Mouse (Mus musculus) myocyte (in vitro differentiated cells): Measurements from ENCODE around the gene Gm17079. TPM values are rescaled to one million over a fixed set of nuclear protein-coding genes. Genes with fewer than 3 reads are reported as not detected.

Experiments
- H3K27me3 ChIP-seq: one replicate; pipeline ENCODE4 v1.6.1; 2011; ENCODE audit not compliant: control insufficient read depth, insufficient read depth, insufficient read length
- H3K36me3 ChIP-seq: one replicate; pipeline ENCODE4 v1.6.1; 2011; ENCODE audit not compliant: control insufficient read depth, insufficient read depth
- H3K4me2 ChIP-seq: one replicate; pipeline ENCODE4 v1.6.1; 2011; ENCODE audit warnings: low read depth, control low read depth
- H3K4me3 ChIP-seq: one replicate; pipeline ENCODE4 v1.5.1; 2011; ENCODE audit warnings: mild to moderate bottlenecking, control low read depth, moderate library complexity
- H3K79me2 ChIP-seq: one replicate; pipeline ENCODE4 v1.6.1; 2011; ENCODE audit not compliant: control insufficient read depth, insufficient read depth
- H3ac ChIP-seq: one replicate; pipeline ENCODE4 v1.6.1; 2011; ENCODE audit not compliant: control insufficient read depth, insufficient read length
- E2F4 ChIP-seq: IDR thresholded peaks from one replicate; pipeline ENCODE4 v1.6.1; 2011; ENCODE audit warnings: mild to moderate bottlenecking, control low read depth, moderate library complexity; ENCODE audit not compliant: insufficient read depth
- MAX ChIP-seq: IDR thresholded peaks from one replicate; pipeline ENCODE4 v1.6.1; 2011; ENCODE audit warnings: low read depth, mild to moderate bottlenecking, control low read depth
- MYOD1 ChIP-seq, 3 experiments: IDR thresholded peaks; one replicate each; pipeline ENCODE4 v1.6.1; 2011; ENCODE audit warnings: control low read depth in 2 of 3, low read depth in 2 of 3, mild to moderate bottlenecking in 2 of 3, moderate library complexity in 1 of 3; ENCODE audit not compliant: insufficient read length in 2 of 3, control insufficient read depth in 1 of 3
- POLR2AphosphoS2 ChIP-seq: IDR thresholded peaks from one replicate; pipeline ENCODE4 v1.6.1; 2011; ENCODE audit warnings: low read depth, control low read depth; ENCODE audit not compliant: insufficient read length
- REST ChIP-seq: IDR thresholded peaks from one replicate; pipeline ENCODE4 v1.6.1; 2011; ENCODE audit warnings: mild to moderate bottlenecking, control low read depth, moderate library complexity; ENCODE audit not compliant: insufficient read depth, insufficient read length
- TCF12 ChIP-seq: IDR thresholded peaks from one replicate; pipeline ENCODE4 v1.6.1; 2011; ENCODE audit warnings: mild to moderate bottlenecking, control low read depth; ENCODE audit not compliant: poor library complexity, insufficient read depth, severe bottlenecking
- USF1 ChIP-seq: IDR thresholded peaks from one replicate; pipeline ENCODE4 v1.6.1; 2011; ENCODE audit warnings: low read depth, mild to moderate bottlenecking, control low read depth, moderate library complexity
- polyA plus RNA-seq: library from polyadenylated mRNA; unstranded; fragments of >200 nt; fragmentation: generic; extraction: Trizol; gene quantifications from one replicate; pipeline ENCODE4 v1.2.1, GENCODE M21; 2012; ENCODE audit warnings: missing spikeins

The Gm17079 gene
- polyA plus RNA-seq, 1 experiment: not detected

DNA sequence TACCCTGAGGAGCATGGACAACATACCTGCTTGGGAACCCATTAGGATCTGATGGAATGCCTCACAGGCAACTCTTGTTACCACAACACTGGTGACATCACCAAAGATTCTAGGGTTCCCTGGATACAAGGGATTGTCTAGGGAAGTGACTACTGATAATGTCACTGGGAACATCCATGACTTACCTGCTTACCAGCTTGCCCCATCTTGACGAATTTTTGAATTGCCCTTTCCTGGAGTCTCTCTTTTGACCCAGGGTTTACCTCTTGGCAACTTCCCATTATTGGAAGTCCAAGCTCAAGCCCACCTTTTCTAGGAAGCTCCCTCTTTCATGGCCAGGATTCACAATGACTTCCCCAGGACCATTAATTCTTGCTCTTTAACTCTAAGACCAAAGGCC lies 21.8 kb upstream of the Gm17079 start, which contains the start of gene Gm5800:
Gene Gm5800, minus strand, starts transcription at position 101 of the 400 bp plus-strand sequence.
- Histone ChIP-seq H3K4me2 (no peak within 1 kb of the TSS), H3K36me3 (no peaks in the 10 kb centered on the region), H3K4me3 (no peak within 1 kb of the TSS), H3K27me3 (no peaks in the 10 kb centered on the region), H3ac (no peak within 1 kb of the TSS), H3K79me2 (no peaks in the 10 kb centered on the region)
- no peak for TF ChIP-seq MYOD1 (IDR thresholded peaks at IDR 0.05; ENCODE audit: control insufficient read depth in 1 of 3, insufficient read length in 2 of 3, low read depth in 2 of 3)
- TF ChIP-seq POLR2AphosphoS2: no peak
- no peak for TF ChIP-seq REST
- TF ChIP-seq MAX: no peak

DNA sequence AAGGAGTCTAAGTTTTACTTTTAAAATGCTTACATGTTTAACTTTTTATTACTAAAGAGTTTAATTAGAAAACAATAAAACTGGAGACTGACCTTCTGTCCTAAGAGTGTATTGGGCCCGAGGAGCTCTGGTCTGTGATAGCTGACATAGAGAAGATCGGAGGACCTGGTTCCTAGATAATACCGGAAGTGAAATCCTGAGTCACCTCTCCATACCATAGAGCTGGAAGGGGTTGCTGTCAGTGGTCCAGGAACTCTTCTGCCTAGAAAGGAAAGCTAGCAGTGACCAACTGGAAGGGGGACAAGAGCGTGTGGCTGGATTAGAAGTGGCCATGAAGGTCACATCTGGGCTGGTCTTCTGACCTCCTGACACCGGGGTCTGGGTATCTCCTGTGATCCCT lies 18.0 kb downstream of the Gm17079 start:
- H3K27me3 ChIP-seq: no peaks in the 10 kb centered on the region
- no peaks in the 10 kb centered on the region for H3K36me3 ChIP-seq
- H3K4me2 ChIP-seq: peak overlapping the region; percentile 6
- TF ChIP-seq E2F4: no peak
- no peak for TF ChIP-seq POLR2AphosphoS2
- TF ChIP-seq MYOD1 (IDR thresholded peaks at IDR 0.05; ENCODE audit: control insufficient read depth in 1 of 3, insufficient read length in 2 of 3, low read depth in 2 of 3): no peak
- TF ChIP-seq TCF12: no peak
- no peak for TF ChIP-seq USF1
- H3ac ChIP-seq: no peak overlapping the region
- no peaks in the 10 kb centered on the region for H3K79me2 ChIP-seq
- no peak overlapping the region for H3K4me3 ChIP-seq

Other genes starting within 250 kb of the Gm17079 start
- not detected for gene Vmn2r89, start 243.6 kb downstream of the Gm17079 start, polyA plus RNA-seq
- not detected for gene Gm5622, start 142.7 kb downstream of the Gm17079 start, polyA plus RNA-seq
- gene Gm17175, start 121.4 kb downstream of the Gm17079 start, polyA plus RNA-seq: not detected
- not detected for gene Gm17174, start 103.3 kb downstream of the Gm17079 start, polyA plus RNA-seq
- not detected for gene Gm17078, start 84.2 kb downstream of the Gm17079 start, polyA plus RNA-seq
- gene Gm4181, start 59.8 kb downstream of the Gm17079 start, polyA plus RNA-seq: not detected
- gene Gm5800, start 21.7 kb upstream of the Gm17079 start, polyA plus RNA-seq: not detected
- gene Ang4, start 78.1 kb upstream of the Gm17079 start, polyA plus RNA-seq: not detected
- not detected for gene AY358078, start 104.6 kb upstream of the Gm17079 start, polyA plus RNA-seq
- gene Ear6, start 158.2 kb upstream of the Gm17079 start, polyA plus RNA-seq: not detected
- 24.1 TPM for gene Mettl17, start 189.4 kb upstream of the Gm17079 start, polyA plus RNA-seq
- gene Slc39a2, start 197.4 kb upstream of the Gm17079 start, polyA plus RNA-seq: 0.12 TPM
- gene Ndrg2, start 218.7 kb upstream of the Gm17079 start, polyA plus RNA-seq: 31.8 TPM
- gene Tppp2, start 223.0 kb upstream of the Gm17079 start, polyA plus RNA-seq: not detected
- gene Rnase13, start 227.3 kb upstream of the Gm17079 start, polyA plus RNA-seq: not detected